Mouse (Mus musculus): ENCODE results near the gene Nos1ap. TPM values are rescaled to one million over a fixed set of nuclear protein-coding genes. Genes with fewer than 3 reads are reported as not detected.

The Nos1ap gene
- polyA plus RNA-seq, 1 experiment from 2014 or later: 5.2 TPM

- Histone ChIP-seq H3K4me3 (replicated peaks) (peak overlapping the region; percentile 71), H3K27ac (replicated peaks) (no peak overlapping the region), H3K4me1 (replicated peaks) (peaks cover 22% of the 10 kb centered on the region), H3K9ac (peak overlapping the region; percentile 75; the same call in 1 of the 2 replicates), H3K36me3 (replicated peaks) (0 out of 2 replicates have a peak, but pooled peaks cover 6% of the 10 kb centered on the region), H3K27me3 (peaks cover 60% of the 10 kb centered on the region), H3K9me3 (replicated peaks) (no peaks in the 10 kb centered on the region), H3K4me2 (peak overlapping the region; percentile 96)
- no peak for ATAC-seq (ENCODE audit: insufficient read depth)
- 49% methylated on average over 6 of the region's 6 CpGs for WGBS (ENCODE audit: insufficient replicate concordance)
Observed at GRCm38 (mm10) chr1:170588353-170588752, 1.3 kb downstream of the Nos1ap start.

DNA sequence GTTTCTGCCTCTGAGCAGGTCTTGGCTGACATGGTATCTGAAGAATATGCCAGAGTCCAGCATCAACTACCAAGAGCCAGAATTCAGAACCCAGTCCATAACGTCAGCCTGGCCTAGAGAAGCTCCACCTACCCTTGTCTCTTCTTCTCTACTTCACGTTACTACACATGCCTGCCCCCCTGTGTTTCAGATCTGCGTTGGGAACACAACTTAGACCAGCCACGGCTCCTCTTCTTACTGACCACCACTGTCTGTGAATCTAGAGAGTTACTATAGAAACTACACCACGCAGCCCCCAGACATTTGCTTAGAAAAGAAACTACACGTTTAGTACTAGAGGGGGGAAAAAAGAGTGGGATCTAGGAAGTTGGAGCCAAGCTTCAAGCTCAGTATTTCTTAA lies 2.9 kb downstream of the Nos1ap start:
- ATAC-seq (ENCODE audit: insufficient read depth): no peak
- H3K4me1 ChIP-seq (replicated peaks): peaks cover 28% of the 10 kb centered on the region
- H3K27ac ChIP-seq (replicated peaks): no peak overlapping the region
- H3K9me3 ChIP-seq (replicated peaks): no peaks in the 10 kb centered on the region
- 0 out of 2 replicates have a peak, but pooled peaks cover 6% of the 10 kb centered on the region for H3K36me3 ChIP-seq (replicated peaks)
- H3K4me3 ChIP-seq (replicated peaks): no peak overlapping the region
- no peak overlapping the region for H3K9ac ChIP-seq
- peaks cover 49% of the 10 kb centered on the region for H3K27me3 ChIP-seq
- H3K4me2 ChIP-seq: no peak overlapping the region
- 65% methylated on average over 6 of the region's 6 CpGs for WGBS (ENCODE audit: insufficient replicate concordance)

DNA sequence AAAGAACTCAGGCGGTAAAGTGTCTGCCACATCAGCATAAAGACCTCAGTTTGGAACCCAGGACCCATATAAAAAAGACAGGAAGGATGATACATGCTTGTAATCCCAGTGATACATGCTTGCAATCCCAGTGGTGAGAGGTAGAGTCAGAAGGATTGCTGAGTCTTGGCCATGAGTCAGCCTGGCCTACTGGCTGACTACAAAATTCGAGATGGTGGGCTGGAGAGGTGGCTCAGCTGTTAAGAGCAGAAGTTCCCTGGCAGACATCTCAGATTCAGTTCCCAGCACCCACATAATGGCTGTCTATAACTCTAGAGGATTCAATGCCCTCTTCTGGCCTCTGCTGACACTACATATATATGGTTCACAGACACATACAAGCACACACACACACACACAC lies 5.7 kb downstream of the Nos1ap start:
- Histone ChIP-seq H3K36me3 (replicated peaks) (0 out of 2 replicates have a peak, but pooled peaks cover 6% of the 10 kb centered on the region), H3K9me3 (replicated peaks) (no peaks in the 10 kb centered on the region), H3K9ac (no peak overlapping the region), H3K4me3 (replicated peaks) (no peak overlapping the region), H3K27ac (replicated peaks) (no peak overlapping the region), H3K27me3 (peaks cover 24% of the 10 kb centered on the region), H3K4me2 (no peak overlapping the region), H3K4me1 (replicated peaks) (peaks cover 39% of the 10 kb centered on the region)
- 79% methylated on average over 2 of the region's 2 CpGs for WGBS (ENCODE audit: insufficient replicate concordance)
- ATAC-seq (ENCODE audit: insufficient read depth): no peak

DNA sequence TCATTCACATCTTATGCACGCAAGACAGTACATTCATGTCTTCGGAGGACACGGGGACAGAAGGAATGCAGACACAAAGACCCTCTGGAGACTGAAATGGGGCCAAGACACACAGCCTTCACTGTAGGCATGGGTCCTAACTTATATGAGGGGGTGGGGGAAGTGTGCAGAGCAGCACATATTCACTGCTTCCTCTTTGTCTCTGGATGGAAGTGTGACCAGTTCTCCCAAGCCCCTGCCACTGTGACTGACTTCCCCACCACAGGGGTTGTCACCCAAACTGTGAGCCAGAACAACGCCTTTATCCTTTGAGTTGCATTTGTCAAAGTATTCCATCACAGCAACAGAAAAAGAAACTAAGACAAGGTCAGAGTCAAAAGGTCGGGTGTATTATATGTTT lies 7.3 kb downstream of the Nos1ap start:
- no peak for ATAC-seq (ENCODE audit: insufficient read depth)
- no peaks in the 10 kb centered on the region for H3K9me3 ChIP-seq (replicated peaks)
- peaks cover 31% of the 10 kb centered on the region for H3K4me1 ChIP-seq (replicated peaks)
- WGBS (ENCODE audit: insufficient replicate concordance): 49% methylated on average over 5 of the region's 5 CpGs
- H3K27me3 ChIP-seq: peaks cover 8% of the 10 kb centered on the region; the same call in 1 of the 2 replicates
- no peak overlapping the region for H3K27ac ChIP-seq (replicated peaks)
- H3K4me2 ChIP-seq: no peak overlapping the region
- H3K9ac ChIP-seq: no peak overlapping the region
- 0 out of 2 replicates have a peak, but pooled peaks cover 6% of the 10 kb centered on the region for H3K36me3 ChIP-seq (replicated peaks)
- H3K4me3 ChIP-seq (replicated peaks): no peak overlapping the region

GRCm38 (mm10) chr1:170580485-170581110 lies 9.1 kb downstream of the Nos1ap start:
- Histone ChIP-seq H3K27me3 (no peaks in the 10 kb centered on the region; the same call in 1 of the 2 replicates), H3K4me2 (no peak overlapping the region), H3K36me3 (replicated peaks) (0 out of 2 replicates have a peak, but pooled peaks cover 3% of the 10 kb centered on the region), H3K9me3 (replicated peaks) (no peaks in the 10 kb centered on the region), H3K4me3 (replicated peaks) (no peak overlapping the region), H3K27ac (replicated peaks) (no peak overlapping the region), H3K4me1 (replicated peaks) (peaks cover 38% of the 10 kb centered on the region), H3K9ac (no peak overlapping the region)
- ATAC-seq (ENCODE audit: insufficient read depth): no peak
- 65% methylated on average over 13 of the region's 13 CpGs for WGBS (ENCODE audit: insufficient replicate concordance)

DNA sequence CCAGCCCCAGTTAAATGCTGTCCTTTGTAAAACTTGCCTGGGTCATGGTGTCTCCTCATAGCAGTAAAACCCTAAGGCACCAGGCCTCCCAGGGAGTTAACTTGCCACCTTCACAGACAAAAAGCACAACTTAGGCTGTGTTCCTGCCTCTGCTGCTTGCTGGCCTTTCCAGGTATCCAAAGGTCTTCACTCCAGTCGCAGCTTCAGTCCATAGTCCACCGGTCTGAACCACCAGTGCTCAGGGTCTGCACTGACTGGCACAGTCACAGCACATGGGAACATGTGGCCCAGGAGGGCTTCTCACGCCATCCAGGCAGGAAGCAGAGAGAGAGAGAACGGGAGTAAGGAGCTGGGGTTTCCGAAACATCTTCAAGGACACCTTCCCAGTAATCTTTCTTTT lies 10.2 kb downstream of the Nos1ap start:
- H3K27ac ChIP-seq (replicated peaks): no peak overlapping the region
- WGBS (ENCODE audit: insufficient replicate concordance): 77% methylated on average over 5 of the region's 5 CpGs
- H3K4me1 ChIP-seq (replicated peaks): peaks cover 43% of the 10 kb centered on the region
- no peaks in the 10 kb centered on the region for H3K36me3 ChIP-seq (replicated peaks)
- peak overlapping the region; percentile 47 for H3K4me2 ChIP-seq
- H3K9ac ChIP-seq: no peak overlapping the region
- no peak overlapping the region for H3K4me3 ChIP-seq (replicated peaks)
- no peaks in the 10 kb centered on the region; the same call in 1 of the 2 replicates for H3K27me3 ChIP-seq
- H3K9me3 ChIP-seq (replicated peaks): no peaks in the 10 kb centered on the region
- ATAC-seq (ENCODE audit: insufficient read depth): peak; percentile 29; the same call in 1 of the 2 replicates

GRCm38 (mm10) chr1:170579063-170579462 lies 10.6 kb downstream of the Nos1ap start:
- H3K4me2 ChIP-seq: peak overlapping the region; percentile 47
- peak; percentile 62; the same call in 1 of the 2 replicates for ATAC-seq (ENCODE audit: insufficient read depth)

GRCm38 (mm10) chr1:170576728-170577065 lies 13.0 kb downstream of the Nos1ap start:
- WGBS (ENCODE audit: insufficient replicate concordance): 36% methylated on average over 6 of the region's 6 CpGs
- no peak overlapping the region for H3K4me3 ChIP-seq (replicated peaks)
- H3K27ac ChIP-seq (replicated peaks): no peak overlapping the region
- peaks cover 38% of the 10 kb centered on the region for H3K4me1 ChIP-seq (replicated peaks)
- ATAC-seq (ENCODE audit: insufficient read depth): no peak
- no peak overlapping the region for H3K9ac ChIP-seq
- no peaks in the 10 kb centered on the region; the same call in 1 of the 2 replicates for H3K27me3 ChIP-seq
- no peak overlapping the region for H3K4me2 ChIP-seq
- H3K36me3 ChIP-seq (replicated peaks): 0 out of 2 replicates have a peak, but pooled peaks cover 3% of the 10 kb centered on the region
- H3K9me3 ChIP-seq (replicated peaks): no peaks in the 10 kb centered on the region

More at GRCm38 (mm10) chr1:170579063-170579462, 10.6 kb downstream of the Nos1ap start:
- H3K9ac ChIP-seq: no peak overlapping the region
- no peak overlapping the region for H3K27ac ChIP-seq (replicated peaks)
- H3K4me3 ChIP-seq (replicated peaks): no peak overlapping the region
- H3K9me3 ChIP-seq (replicated peaks): no peaks in the 10 kb centered on the region
- WGBS (ENCODE audit: insufficient replicate concordance): 77% methylated on average over 4 of the region's 4 CpGs
- no peaks in the 10 kb centered on the region; the same call in 1 of the 2 replicates for H3K27me3 ChIP-seq
- H3K4me1 ChIP-seq (replicated peaks): peaks cover 43% of the 10 kb centered on the region
- no peaks in the 10 kb centered on the region for H3K36me3 ChIP-seq (replicated peaks)

DNA sequence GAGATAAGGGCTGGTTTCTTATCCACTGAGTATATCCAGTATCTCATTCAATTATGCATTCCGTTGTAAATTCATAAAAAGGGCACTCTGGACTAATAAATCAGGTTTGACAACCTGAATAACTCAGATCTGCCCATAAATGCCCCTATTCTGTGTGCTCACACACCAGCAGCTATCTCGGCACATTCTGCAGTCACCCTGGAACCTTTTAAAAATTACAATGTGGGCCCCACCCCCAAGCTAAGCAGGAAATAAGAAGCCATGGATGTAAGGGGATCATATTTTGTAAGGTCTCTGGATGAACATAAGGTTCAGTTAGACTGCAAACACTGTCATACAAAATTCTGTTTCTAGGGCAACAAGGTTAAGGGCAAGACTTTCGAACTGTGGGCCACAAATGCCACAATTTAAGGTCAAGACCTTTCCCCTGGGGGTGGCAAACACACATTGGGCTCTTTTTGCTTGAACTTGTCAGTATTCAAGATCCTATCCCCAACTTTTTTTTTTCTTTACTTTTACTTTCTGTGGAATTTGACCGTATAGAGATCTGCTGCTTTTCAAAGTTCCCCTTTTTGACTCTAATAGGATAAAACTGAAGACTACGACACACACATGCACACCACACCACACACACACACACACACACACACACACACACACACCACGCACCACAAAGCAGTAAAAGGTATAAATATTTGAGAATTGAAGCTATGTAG lies 13.5 kb downstream of the Nos1ap start:
- ATAC-seq (ENCODE audit: insufficient read depth): no peak
- 28% methylated on average over 6 of the region's 6 CpGs for WGBS (ENCODE audit: insufficient replicate concordance)

DNA sequence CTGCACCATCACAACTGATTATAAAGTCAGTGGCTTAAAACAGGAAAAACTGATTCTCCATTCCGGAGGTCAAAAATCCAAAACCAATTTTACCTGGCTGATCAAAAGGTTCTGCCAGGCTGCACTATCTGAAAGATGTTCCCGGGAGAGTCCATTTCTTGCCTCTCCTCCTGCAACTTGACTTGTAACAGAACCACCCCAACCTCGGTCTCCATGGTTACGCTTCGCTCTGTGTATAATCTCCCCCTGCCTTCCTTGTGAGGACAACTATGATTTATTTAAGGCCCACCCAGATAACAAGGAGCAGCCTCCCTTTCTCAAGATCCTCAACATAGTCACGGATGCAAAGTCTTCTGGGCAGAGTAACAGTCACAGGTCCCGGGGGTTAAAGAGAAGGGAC lies 16.5 kb downstream of the Nos1ap start:
- Histone ChIP-seq H3K27me3 (no peaks in the 10 kb centered on the region), H3K4me3 (replicated peaks) (no peak overlapping the region), H3K36me3 (replicated peaks) (0 out of 2 replicates have a peak, but pooled peaks cover 3% of the 10 kb centered on the region), H3K9ac (no peak overlapping the region), H3K4me2 (no peak overlapping the region), H3K9me3 (replicated peaks) (no peaks in the 10 kb centered on the region), H3K27ac (replicated peaks) (no peak overlapping the region), H3K4me1 (replicated peaks) (peaks cover 15% of the 10 kb centered on the region)
- no peak for ATAC-seq (ENCODE audit: insufficient read depth)
- 79% methylated on average over 7 of the region's 7 CpGs for WGBS (ENCODE audit: insufficient replicate concordance)

More for the DNA sequence above, 13.5 kb downstream of the Nos1ap start:
- no peak overlapping the region for H3K27ac ChIP-seq (replicated peaks)
- H3K9me3 ChIP-seq (replicated peaks): no peaks in the 10 kb centered on the region
- 0 out of 2 replicates have a peak, but pooled peaks cover 3% of the 10 kb centered on the region for H3K36me3 ChIP-seq (replicated peaks)
- H3K4me2 ChIP-seq: no peak overlapping the region
- no peaks in the 10 kb centered on the region; the same call in 1 of the 2 replicates for H3K27me3 ChIP-seq
- peaks cover 38% of the 10 kb centered on the region for H3K4me1 ChIP-seq (replicated peaks)
- H3K9ac ChIP-seq: no peak overlapping the region
- H3K4me3 ChIP-seq (replicated peaks): no peak overlapping the region

GRCm38 (mm10) chr1:170566969-170567368 lies 22.7 kb downstream of the Nos1ap start:
- 52% methylated on average over 4 of the region's 4 CpGs for WGBS (ENCODE audit: insufficient replicate concordance)
- H3K27me3 ChIP-seq: no peaks in the 10 kb centered on the region
- no peaks in the 10 kb centered on the region for H3K36me3 ChIP-seq (replicated peaks)
- H3K27ac ChIP-seq (replicated peaks): no peak overlapping the region
- H3K9ac ChIP-seq: no peak overlapping the region
- H3K9me3 ChIP-seq (replicated peaks): no peaks in the 10 kb centered on the region
- H3K4me2 ChIP-seq: no peak overlapping the region
- no peak overlapping the region for H3K4me3 ChIP-seq (replicated peaks)
- H3K4me1 ChIP-seq (replicated peaks): peaks cover 9% of the 10 kb centered on the region
- no peak for ATAC-seq (ENCODE audit: insufficient read depth)
